Mouse (Mus musculus): ENCODE measurements around the gene Ankrd28.
"Not testable (repeated sequence)": the region's sequence is repeated elsewhere in the genome, so short reads cannot be mapped to it uniquely, and the experiment has no call there.

Ankrd28 gene

GRCm38 (mm10) chr14:31793979-31794775 lies 36.3 kb downstream of the Ankrd28 start:
- DNase-seq (ENCODE audit: low read depth, low spot score), result peak; percentile 25

GRCm38 (mm10) chr14:31790797-31791196 lies 39.7 kb downstream of the Ankrd28 start:
- DNase-seq (ENCODE audit: low read depth, low spot score), result peak; percentile 34

- no peak for DNase-seq (ENCODE audit: low read depth, low spot score)
These were observed 43.5 kb downstream of the Ankrd28 start for GRCm38 (mm10) chr14:31786906-31787305.

GRCm38 (mm10) chr14:31785681-31786080 lies 44.8 kb downstream of the Ankrd28 start:
- no peak for DNase-seq (ENCODE audit: low read depth, low spot score)

- DNase-seq (ENCODE audit: low read depth, low spot score), result no peak
These were observed 45.5 kb downstream of the Ankrd28 start for GRCm38 (mm10) chr14:31784975-31785374.

GRCm38 (mm10) chr14:31781309-31782049 lies 49.0 kb downstream of the Ankrd28 start:
- DNase-seq (ENCODE audit: low read depth, low spot score), result peak; percentile 21

- no peak for DNase-seq (ENCODE audit: low read depth, low spot score)
These were observed 49.8 kb downstream of the Ankrd28 start for GRCm38 (mm10) chr14:31780412-31781233.

GRCm38 (mm10) chr14:31773518-31773917 lies 56.9 kb downstream of the Ankrd28 start:
- no peak for DNase-seq (ENCODE audit: low read depth, low spot score)

GRCm38 (mm10) chr14:31772251-31772650 lies 58.2 kb downstream of the Ankrd28 start:
- DNase-seq (ENCODE audit: low read depth, low spot score), result peak; percentile 58

- DNase-seq (ENCODE audit: low read depth, low spot score), result no peak
These were observed 61.9 kb downstream of the Ankrd28 start for GRCm38 (mm10) chr14:31768531-31768930.

- DNase-seq (ENCODE audit: low read depth, low spot score), result no peak
These were observed 66.4 kb downstream of the Ankrd28 start for GRCm38 (mm10) chr14:31764083-31764482.

- no peak for DNase-seq (ENCODE audit: low read depth, low spot score)
These were observed 68.7 kb downstream of the Ankrd28 start for GRCm38 (mm10) chr14:31761727-31762126.

GRCm38 (mm10) chr14:31759195-31759594 lies 71.3 kb downstream of the Ankrd28 start:
- DNase-seq (ENCODE audit: low read depth, low spot score), result no peak

GRCm38 (mm10) chr14:31758410-31758809 lies 72.0 kb downstream of the Ankrd28 start:
- DNase-seq (ENCODE audit: low read depth, low spot score), result not testable (repeated sequence)

- DNase-seq (ENCODE audit: low read depth, low spot score), result no peak
These were observed 82.1 kb downstream of the Ankrd28 start for GRCm38 (mm10) chr14:31748239-31748873.

GRCm38 (mm10) chr14:31742523-31742922 lies 87.9 kb downstream of the Ankrd28 start:
- DNase-seq (ENCODE audit: low read depth, low spot score), result no peak

- DNase-seq (ENCODE audit: low read depth, low spot score), result no peak
These were observed 95.6 kb downstream of the Ankrd28 start for GRCm38 (mm10) chr14:31734811-31735210.

- DNase-seq (ENCODE audit: low read depth, low spot score), result no peak
These were observed 102.9 kb downstream of the Ankrd28 start for GRCm38 (mm10) chr14:31727522-31727921.

GRCm38 (mm10) chr14:31722746-31723145 lies 107.7 kb downstream of the Ankrd28 start:
- no peak for DNase-seq (ENCODE audit: low read depth, low spot score)

GRCm38 (mm10) chr14:31721256-31721655 lies 109.2 kb downstream of the Ankrd28 start:
- DNase-seq (ENCODE audit: low read depth, low spot score), result no peak

- no peak for DNase-seq (ENCODE audit: low read depth, low spot score)
These were observed 112.1 kb downstream of the Ankrd28 start for GRCm38 (mm10) chr14:31718332-31718731.

All from R1 (cell line).